Mouse (Mus musculus): ENCODE measurements around the gene Donson. TPM values are rescaled to one million over a fixed set of nuclear protein-coding genes. Genes with fewer than 3 reads are reported as not detected.

Donson gene
- 4.9 and 6.0 TPM in 2 replicates for total RNA-seq (2014; rRNA removed; ENCODE audit: low replicate concordance)
- polyA plus RNA-seq (2015; fragmentation: Nextera tagmentation; extraction: Ambion mirVana) = 4.7 and 5.0 TPM in 2 replicates

DNA sequence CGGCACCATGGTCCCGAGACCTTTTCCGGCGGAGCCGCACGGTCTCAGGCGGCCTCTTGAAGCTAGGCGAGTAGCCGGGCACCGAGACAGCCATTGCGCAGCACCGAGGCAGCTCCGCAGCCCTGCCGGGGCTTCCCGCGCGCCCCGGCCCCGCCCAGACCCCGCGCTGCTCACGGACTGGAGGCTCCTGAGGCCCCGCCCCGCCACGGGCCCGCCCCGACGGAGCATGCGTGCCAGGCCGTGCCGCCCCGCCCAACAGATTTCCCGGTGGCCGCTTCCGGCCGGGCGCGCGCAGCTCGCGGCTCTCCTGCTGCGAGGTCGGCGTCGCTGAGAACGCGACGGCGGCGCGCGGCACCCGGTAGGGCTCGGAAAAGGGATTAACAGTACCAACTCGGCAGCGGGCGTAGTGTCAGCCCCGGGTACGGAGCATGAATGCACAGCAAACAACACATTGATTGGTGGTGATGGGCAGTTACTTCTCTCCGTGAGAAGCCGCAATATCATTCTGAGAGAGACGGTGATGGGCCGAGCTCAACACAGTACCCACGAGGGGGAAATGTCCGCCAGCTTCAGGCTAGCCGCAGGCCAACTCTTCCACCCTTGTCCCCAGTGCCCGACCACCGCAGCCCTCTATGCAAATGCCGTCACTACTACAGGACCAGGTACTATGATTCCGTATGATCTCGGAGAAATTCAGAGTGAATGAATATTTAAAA is at the start of gene Donson:
Donson (minus strand) TSS at position 152 of the 716 bp plus-strand sequence.
- H3K27me3 ChIP-seq (ENCODE audit: control insufficient read depth, insufficient read depth, low read length) = no peaks in the 10 kb centered on the region
- ATAC-seq (ENCODE audit: insufficient read depth, low read depth) = peak; percentile 99
- H3K4me2 ChIP-seq (ENCODE audit: low read depth, low read length) = peak within 1 kb of the TSS; percentile 99
- H3K27ac ChIP-seq (ENCODE audit: low read depth) = peak within 1 kb of the TSS; percentile 78
- peaks cover 9% of the 10 kb centered on the region; the same call in 1 of the 2 replicates for H3K4me1 ChIP-seq (ENCODE audit: control insufficient read depth, insufficient read depth)
- H3K9ac ChIP-seq (replicated peaks; ENCODE audit: low read depth, low read length) = peak within 1 kb of the TSS; percentile 84
- TF ChIP-seq EP300 (IDR thresholded peaks at IDR 0.05; ENCODE audit: low read depth) (no peak), CTCF (IDR thresholded peaks at IDR 0.05; ENCODE audit: low read depth) (no peak)
- no peaks in the 10 kb centered on the region for H3K9me3 ChIP-seq (replicated peaks; ENCODE audit: control insufficient read depth, low read length)
- under 1% methylated on average over 65 of the region's 71 CpGs for WGBS
- H3K4me3 ChIP-seq (ENCODE audit: low read depth, low read length) = peak within 1 kb of the TSS; percentile 93
- H3K36me3 ChIP-seq (replicated peaks; ENCODE audit: control insufficient read depth, insufficient read depth, low read length) = peaks cover 22% of the 10 kb centered on the region
- DNase-seq (ENCODE audit: low spot score) = peak; percentile 84

GRCm38 (mm10) chr16:91736046-91736816 is 47.7 kb upstream of the Donson start:
- peaks cover 53% of the 10 kb centered on the region for H3K4me1 ChIP-seq (ENCODE audit: control insufficient read depth, insufficient read depth)
- no peak for DNase-seq (ENCODE audit: low spot score)
- 0 out of 2 replicates have a peak overlapping the region, but pooled peaks have one; percentile 9 for H3K27ac ChIP-seq (ENCODE audit: low read depth)
- no peak overlapping the region for H3K4me2 ChIP-seq (ENCODE audit: low read depth, low read length)
- H3K27me3 ChIP-seq (ENCODE audit: control insufficient read depth, insufficient read depth, low read length) = no peaks in the 10 kb centered on the region
- 68% methylated on average over 7 of the region's 7 CpGs for WGBS
- no peak for TF ChIP-seq CTCF (IDR thresholded peaks at IDR 0.05; ENCODE audit: low read depth)
- TF ChIP-seq EP300 (IDR thresholded peaks at IDR 0.05; ENCODE audit: low read depth) = no peak
- no peaks in the 10 kb centered on the region for H3K36me3 ChIP-seq (replicated peaks; ENCODE audit: control insufficient read depth, insufficient read depth, low read length)
- no peaks in the 10 kb centered on the region for H3K9me3 ChIP-seq (replicated peaks; ENCODE audit: control insufficient read depth, low read length)
- no peak for ATAC-seq (ENCODE audit: insufficient read depth, low read depth)
- H3K4me3 ChIP-seq (ENCODE audit: low read depth, low read length) = no peak overlapping the region
- no peak overlapping the region for H3K9ac ChIP-seq (replicated peaks; ENCODE audit: low read depth, low read length)

DNA sequence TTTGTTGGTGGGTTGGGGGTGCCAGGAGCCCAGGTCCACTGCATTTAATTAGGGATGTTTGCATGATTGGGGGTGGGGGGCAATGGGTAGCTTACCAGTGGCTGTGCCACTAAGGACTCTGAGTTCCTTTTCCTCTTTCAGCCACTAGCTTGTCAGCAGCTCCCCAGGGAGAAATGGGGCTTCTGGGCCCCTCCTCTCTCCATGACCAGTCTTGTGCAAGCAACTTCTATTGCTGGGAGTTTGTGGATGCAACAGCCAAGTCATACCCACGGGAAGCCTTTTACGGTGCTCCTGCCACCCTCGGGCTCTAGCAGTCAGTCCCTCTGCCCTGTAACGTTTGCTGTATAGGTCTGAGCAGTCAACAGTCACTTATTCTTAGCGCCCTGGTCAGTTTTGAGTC is 46.2 kb upstream of the Donson start:
- H3K4me3 ChIP-seq (ENCODE audit: low read depth, low read length) = no peak overlapping the region
- H3K27ac ChIP-seq (ENCODE audit: low read depth) = peak overlapping the region; percentile 4; the same call in 1 of the 2 replicates
- H3K36me3 ChIP-seq (replicated peaks; ENCODE audit: control insufficient read depth, insufficient read depth, low read length) = no peaks in the 10 kb centered on the region
- H3K9me3 ChIP-seq (replicated peaks; ENCODE audit: control insufficient read depth, low read length) = no peaks in the 10 kb centered on the region
- no peak for DNase-seq (ENCODE audit: low spot score)
- no peak overlapping the region for H3K9ac ChIP-seq (replicated peaks; ENCODE audit: low read depth, low read length)
- H3K27me3 ChIP-seq (ENCODE audit: control insufficient read depth, insufficient read depth, low read length) = no peaks in the 10 kb centered on the region
- 52% methylated on average over 5 of the region's 5 CpGs for WGBS
- H3K4me1 ChIP-seq (ENCODE audit: control insufficient read depth, insufficient read depth) = peaks cover 46% of the 10 kb centered on the region
- no peak for TF ChIP-seq EP300 (IDR thresholded peaks at IDR 0.05; ENCODE audit: low read depth)
- H3K4me2 ChIP-seq (ENCODE audit: low read depth, low read length) = no peak overlapping the region
- ATAC-seq (ENCODE audit: insufficient read depth, low read depth) = no peak

DNA sequence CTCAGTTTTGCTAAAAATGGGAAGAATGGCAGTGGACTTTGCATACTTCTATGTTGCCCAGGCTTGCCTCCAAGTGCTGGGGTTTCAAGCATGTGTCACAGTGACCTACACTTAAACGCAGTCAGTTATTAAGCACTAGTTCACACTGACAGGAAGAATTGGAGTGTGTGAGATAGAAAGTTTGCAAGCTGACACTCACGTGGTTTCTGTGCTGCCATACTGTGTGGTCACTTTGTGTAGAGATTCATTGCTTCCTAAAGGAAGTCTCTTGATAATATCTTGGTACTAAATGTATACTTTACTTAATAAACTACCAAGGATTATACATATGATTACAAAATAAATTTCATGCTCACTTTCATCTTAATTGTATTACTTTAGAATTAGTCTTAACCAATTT is 44.2 kb upstream of the Donson start:
- Histone ChIP-seq H3K4me1 (ENCODE audit: control insufficient read depth, insufficient read depth) (peaks cover 42% of the 10 kb centered on the region), H3K9me3 (replicated peaks; ENCODE audit: control insufficient read depth, low read length) (no peaks in the 10 kb centered on the region), H3K27ac (ENCODE audit: low read depth) (no peak overlapping the region), H3K9ac (replicated peaks; ENCODE audit: low read depth, low read length) (no peak overlapping the region), H3K4me3 (ENCODE audit: low read depth, low read length) (no peak overlapping the region), H3K36me3 (replicated peaks; ENCODE audit: control insufficient read depth, insufficient read depth, low read length) (no peaks in the 10 kb centered on the region), H3K4me2 (ENCODE audit: low read depth, low read length) (no peak overlapping the region), H3K27me3 (ENCODE audit: control insufficient read depth, insufficient read depth, low read length) (no peaks in the 10 kb centered on the region)
- ATAC-seq (ENCODE audit: insufficient read depth, low read depth) = no peak
- TF ChIP-seq CTCF (IDR thresholded peaks at IDR 0.05; ENCODE audit: low read depth) (no peak), EP300 (IDR thresholded peaks at IDR 0.05; ENCODE audit: low read depth) (no peak)
- DNase-seq (ENCODE audit: low spot score) = no peak
- 37% methylated on average over 2 of the region's 2 CpGs for WGBS

- ATAC-seq (ENCODE audit: insufficient read depth, low read depth) (no peak), DNase-seq (ENCODE audit: low spot score) (no peak)
- Histone ChIP-seq H3K27me3 (ENCODE audit: control insufficient read depth, insufficient read depth, low read length) (no peaks in the 10 kb centered on the region), H3K27ac (ENCODE audit: low read depth) (peak overlapping the region; percentile 93), H3K36me3 (replicated peaks; ENCODE audit: control insufficient read depth, insufficient read depth, low read length) (no peaks in the 10 kb centered on the region), H3K9me3 (replicated peaks; ENCODE audit: control insufficient read depth, low read length) (no peaks in the 10 kb centered on the region), H3K4me2 (ENCODE audit: low read depth, low read length) (peak overlapping the region; percentile 66), H3K9ac (replicated peaks; ENCODE audit: low read depth, low read length) (peak overlapping the region; percentile 86), H3K4me1 (ENCODE audit: control insufficient read depth, insufficient read depth) (peaks cover 31% of the 10 kb centered on the region), H3K4me3 (ENCODE audit: low read depth, low read length) (peak overlapping the region; percentile 86)
- TF ChIP-seq EP300 (IDR thresholded peaks at IDR 0.05; ENCODE audit: low read depth) (no peak), CTCF (IDR thresholded peaks at IDR 0.05; ENCODE audit: low read depth) (no peak)
- 1% methylated on average over 11 of the region's 11 CpGs for WGBS
Observed at GRCm38 (mm10) chr16:91730446-91730845, 41.9 kb upstream of the Donson start.

All from heart, postnatal 0 days (tissue).